Mouse (Mus musculus): ENCODE data around the gene Git1.

DNA sequence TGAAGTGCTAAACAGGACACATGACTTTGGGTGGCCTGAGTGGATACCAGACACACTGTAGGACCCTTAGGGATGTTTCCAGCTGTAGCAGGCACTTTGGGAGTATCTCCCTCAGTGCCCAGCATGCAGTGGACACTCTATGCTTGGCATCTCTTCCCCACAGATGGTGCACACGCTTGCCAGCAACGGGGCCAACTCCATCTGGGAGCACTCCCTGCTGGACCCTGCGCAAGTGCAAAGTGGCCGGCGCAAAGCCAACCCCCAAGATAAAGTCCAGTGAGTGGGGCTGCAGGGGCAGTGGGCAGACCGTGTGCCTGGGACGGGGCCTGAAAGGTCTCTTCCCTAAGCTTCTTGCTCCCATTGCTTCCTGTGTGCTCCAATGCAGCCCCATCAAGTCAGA, 6.0 kb downstream of the Git1 start:
- TF ChIP-seq POLR2A (IDR thresholded peaks at IDR 0.05; ENCODE audit: low read depth, low read length) = no peak
- no peak for TF ChIP-seq CTCF (IDR thresholded peaks at IDR 0.05; ENCODE audit: extremely low read depth, insufficient read length, insufficient replicate concordance, low read depth, low read length)

Measured in small intestine, adult 2 months (tissue).